Mouse (Mus musculus) CH12.LX (cell line): ENCODE measurements around the gene Birc6.

ENCODE experiments used
- CTCF ChIP-seq, 2 experiments: IDR thresholded peaks in 1 of 2; conservative IDR thresholded peaks in 1 of 2; 2 replicates each; pipeline ENCODE4 v1.5.1; 2011 to 2012; ENCODE audit warnings: low read depth in 2 of 2, low read length in 2 of 2, improper control_type of control experiment in 1 of 2, inconsistent platforms in 1 of 2, mild to moderate bottlenecking in 1 of 2, moderate library complexity in 1 of 2
- ELF1 ChIP-seq: IDR thresholded peaks from 2 replicates; pipeline ENCODE4 v1.6.1; 2014; ENCODE audit warnings: low read depth, mild to moderate bottlenecking, inconsistent platforms, low read length, improper control_type of control experiment
- IRF4 ChIP-seq: IDR thresholded peaks from 2 replicates; pipeline ENCODE4 v1.6.1; 2014; ENCODE audit warnings: low read depth, mild to moderate bottlenecking, inconsistent platforms, low read length, improper control_type of control experiment
- POLR2A ChIP-seq: IDR thresholded peaks from 2 replicates; pipeline ENCODE4 v1.6.1; 2011; ENCODE audit warnings: low read depth, mild to moderate bottlenecking, improper control_type of control experiment, low read length

GRCm38 (mm10) chr17:74716643-74717042, 188.5 kb downstream of the Birc6 start:
- TF ChIP-seq CTCF (conservative IDR thresholded peaks at IDR 0.05 in 1 of 2, IDR thresholded peaks at IDR 0.05 in 1 of 2; ENCODE audit: low read depth in 2 of 2, low read length in 2 of 2): no peak
- TF ChIP-seq POLR2A: no peak
- no peak for TF ChIP-seq IRF4
- no peak for TF ChIP-seq ELF1
